Mouse (Mus musculus): ENCODE results near the gene Rft1.

GRCm38 (mm10) chr14:30609499-30609898 is 44.7 kb upstream of the Rft1 start:
- no peak for TF ChIP-seq CTCF (IDR thresholded peaks at IDR 0.05; ENCODE audit: insufficient read depth, low read length)
- TF ChIP-seq POLR2A (IDR thresholded peaks at IDR 0.05; ENCODE audit: borderline replicate concordance, extremely low read depth, low read depth, low read length), result no peak
